Mouse (Mus musculus) left cerebral cortex, postnatal 4 days (tissue): ENCODE measurements at regions not wholly inside any gene's neighbourhood (a gene's known extent, or its start where the extent isn't known, plus 50 kb on each side); places are given as distances from the start of the nearest gene placed in this dataset.

Source experiments
- DNase-seq: peaks from one replicate; pipeline ENCODE4 v3.0.0-alpha.2; 2022
- intact Hi-C: fragments of 180-260 bp; cut with DNase I; formaldehyde crosslinking; loops from one replicate; pipeline ENCODE4 v1.15.1; 2025

DNA sequence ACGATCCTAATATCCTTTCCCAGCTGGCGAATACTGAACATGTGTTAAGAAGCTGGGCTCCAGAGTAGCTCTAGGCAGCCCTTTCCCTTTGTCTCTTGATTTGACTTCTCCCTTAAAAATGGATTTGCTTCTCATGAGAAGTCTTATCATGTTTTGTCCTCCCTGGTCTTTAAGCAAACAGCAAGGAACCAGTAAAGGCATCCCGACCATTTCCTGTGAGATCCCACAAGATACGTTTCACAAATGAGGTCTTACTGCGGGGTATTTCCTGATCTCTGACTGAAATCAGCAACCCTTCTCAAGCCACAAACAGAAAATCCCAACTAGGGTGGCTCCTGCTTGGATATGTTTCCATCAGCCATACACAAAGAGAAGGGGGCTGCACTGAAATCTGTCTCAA lies 130.8 kb upstream of the Pde3a start:
- DNase-seq, result no peak
- intact Hi-C loops, result no loop called here

GRCm38 (mm10) chr6:141126614-141127396 lies 122.3 kb upstream of the Pde3a start:
- intact Hi-C loops, result no loop called here
- no peak for DNase-seq

DNA sequence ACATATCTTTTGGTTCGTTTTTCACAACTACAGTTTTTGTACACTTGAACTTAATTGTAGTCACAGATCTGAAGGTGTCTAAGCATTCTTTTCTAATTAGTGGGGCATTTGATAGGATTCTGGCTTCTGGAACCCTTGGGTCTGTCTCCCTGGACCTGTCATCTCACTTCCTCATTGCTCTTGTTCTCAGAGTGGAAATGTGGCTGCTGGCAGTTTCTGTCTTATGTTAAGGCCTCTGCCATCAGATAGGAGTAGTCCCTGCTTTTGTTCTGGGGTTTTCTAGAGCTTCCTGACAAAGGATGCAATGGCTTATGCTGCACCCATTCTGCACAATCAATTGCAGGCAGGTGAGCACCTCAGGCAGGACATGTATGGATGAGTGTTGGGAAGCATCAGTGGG lies 119.5 kb upstream of the Pde3a start:
- intact Hi-C loops, result no loop called here
- DNase-seq, result no peak

DNA sequence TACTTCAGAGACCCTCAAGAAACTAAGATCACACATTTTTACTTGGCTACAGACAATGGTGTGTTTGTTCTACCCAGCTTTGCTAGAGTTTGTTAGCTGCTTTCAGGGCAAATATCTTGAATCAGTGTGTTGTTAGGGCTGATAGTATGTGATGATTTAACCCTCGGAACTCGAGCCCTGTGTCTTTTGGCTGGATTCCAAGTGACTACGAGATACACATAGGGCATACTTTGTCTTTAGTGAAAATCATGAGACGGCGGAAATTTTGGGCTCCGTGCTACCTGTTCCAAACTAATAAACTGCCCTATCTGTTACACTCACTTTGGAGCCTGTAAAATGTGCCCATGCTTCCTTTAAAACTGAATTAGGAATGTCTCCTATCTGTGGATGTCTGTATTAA lies 114.9 kb upstream of the Pde3a start:
- DNase-seq, result no peak
- intact Hi-C loops, result no loop called here

GRCm38 (mm10) chr6:141136664-141137375 lies 112.2 kb upstream of the Pde3a start:
- DNase-seq, result peak; percentile 12
- intact Hi-C loops, result no loop called here

GRCm38 (mm10) chr6:141141016-141141415 lies 108.1 kb upstream of the Pde3a start:
- intact Hi-C loops, result no loop called here
- no peak for DNase-seq

DNA sequence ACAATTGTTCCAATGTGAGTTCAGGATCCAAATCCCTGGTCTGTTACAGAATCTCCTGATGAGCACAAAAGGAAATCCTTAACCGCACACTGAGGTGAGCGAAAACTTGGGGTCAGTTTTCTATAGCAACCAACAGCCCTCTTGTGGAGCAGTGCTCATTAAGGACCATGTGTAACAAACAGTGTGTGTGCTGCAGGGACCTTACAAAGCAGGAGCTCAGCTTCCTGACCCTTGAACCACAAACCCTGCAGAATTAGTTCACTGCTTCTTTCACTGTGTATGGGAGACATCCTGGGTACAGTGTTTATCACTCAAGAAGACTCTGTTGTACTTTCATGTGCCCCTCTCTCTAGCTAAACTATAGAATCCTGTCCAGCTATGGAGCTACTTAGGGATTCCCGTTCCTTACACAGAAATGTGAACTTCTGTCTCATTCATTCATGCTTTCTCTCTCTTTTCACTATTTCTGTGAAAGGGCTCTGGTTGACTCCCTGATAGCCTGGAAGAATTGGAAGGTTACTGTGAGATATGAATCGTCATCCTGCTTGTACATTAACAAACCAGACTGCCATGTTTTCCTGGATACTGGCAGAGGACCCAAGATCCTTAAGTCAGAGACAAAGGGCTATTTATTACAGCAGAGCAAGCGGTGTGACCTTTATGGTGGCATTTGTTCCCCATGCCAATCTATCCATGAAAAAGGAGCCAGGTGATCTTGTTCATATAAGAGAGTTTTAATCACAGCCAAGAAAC lies 100.5 kb upstream of the Pde3a start:
- DNase-seq, result no peak
- intact Hi-C loops, result no loop called here

DNA sequence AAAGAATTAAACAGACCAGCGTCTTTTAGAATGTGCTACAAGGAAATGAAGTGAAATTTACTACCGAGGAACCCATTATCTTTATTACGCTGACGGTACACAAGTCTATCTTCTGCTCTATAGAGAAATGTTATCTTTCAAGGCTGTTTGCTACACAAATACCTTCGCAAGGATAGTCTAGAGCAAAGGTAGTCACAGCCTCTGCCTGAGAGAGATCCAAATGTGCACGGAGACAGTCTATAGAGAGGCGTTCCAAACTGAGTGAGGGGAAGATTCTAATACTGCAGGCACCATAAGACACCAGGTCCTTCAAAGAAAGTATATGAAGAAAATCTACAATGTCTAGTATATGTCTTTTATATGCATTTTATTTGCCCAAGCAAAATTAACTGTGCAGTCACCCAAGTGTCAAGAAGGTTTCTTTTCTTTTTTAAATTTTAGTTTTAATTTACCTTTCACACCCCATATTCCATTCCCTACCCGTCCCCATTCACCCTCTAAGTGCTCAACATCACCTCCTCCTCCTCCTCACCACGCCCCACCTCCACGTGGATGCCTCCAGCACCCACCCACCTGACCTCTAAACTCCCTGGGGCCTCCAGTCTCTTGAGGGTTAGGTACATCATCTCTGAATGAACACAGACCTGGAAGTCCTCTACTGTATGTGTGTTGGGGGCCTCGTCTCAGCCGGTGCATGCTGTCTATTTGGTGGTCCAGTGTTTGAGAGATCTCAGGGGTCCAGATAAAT lies 99.7 kb upstream of the Pde3a start:
- no peak for DNase-seq
- intact Hi-C loops, result no loop called here

DNA sequence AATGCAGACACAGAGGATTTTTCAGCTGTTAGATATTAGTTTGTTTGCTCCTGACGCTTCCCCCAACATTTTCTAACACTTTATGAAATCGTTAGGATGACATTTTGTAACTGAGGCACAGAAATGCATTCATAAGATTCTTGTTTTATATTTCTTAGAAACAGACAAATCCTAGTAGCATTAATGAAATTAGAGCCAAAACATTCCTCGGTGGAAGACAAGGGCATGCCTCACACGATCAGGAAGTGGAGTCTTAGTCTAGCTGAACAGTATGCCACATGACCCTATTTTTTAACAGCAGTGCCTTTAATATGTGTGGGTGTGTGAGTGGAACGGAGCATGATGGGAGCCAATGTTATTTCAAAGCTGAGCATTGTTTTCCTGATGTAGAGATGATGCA lies 89.7 kb upstream of the Pde3a start:
- no peak for DNase-seq
- intact Hi-C loops, result no loop called here

GRCm38 (mm10) chr6:141161626-141162233 lies 87.3 kb upstream of the Pde3a start:
- intact Hi-C loops, result no loop called here
- DNase-seq, result no peak

DNA sequence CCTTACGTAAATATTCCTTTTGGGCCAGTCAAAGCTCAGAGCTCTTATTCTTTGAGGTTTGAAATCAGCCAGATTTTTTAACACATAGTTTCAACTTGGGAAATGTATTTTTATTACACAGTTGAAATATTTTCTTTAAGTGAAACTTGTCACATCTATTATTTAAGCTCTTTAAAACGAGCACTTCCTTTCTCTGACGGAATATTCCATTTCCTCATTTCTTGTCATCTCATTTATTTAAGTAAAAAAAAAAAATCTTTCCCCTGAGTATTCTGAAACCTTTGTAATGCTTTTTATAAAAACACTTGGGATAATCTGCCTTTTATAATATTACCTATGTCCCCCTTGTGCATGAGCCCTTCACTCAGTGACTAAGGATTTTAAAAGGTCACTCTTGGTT lies 81.8 kb upstream of the Pde3a start:
- DNase-seq, result no peak
- intact Hi-C loops, result no loop called here

- intact Hi-C loops, result no loop called here
- DNase-seq, result no peak
Observed at GRCm38 (mm10) chr6:141168356-141168755, 80.7 kb upstream of the Pde3a start.

DNA sequence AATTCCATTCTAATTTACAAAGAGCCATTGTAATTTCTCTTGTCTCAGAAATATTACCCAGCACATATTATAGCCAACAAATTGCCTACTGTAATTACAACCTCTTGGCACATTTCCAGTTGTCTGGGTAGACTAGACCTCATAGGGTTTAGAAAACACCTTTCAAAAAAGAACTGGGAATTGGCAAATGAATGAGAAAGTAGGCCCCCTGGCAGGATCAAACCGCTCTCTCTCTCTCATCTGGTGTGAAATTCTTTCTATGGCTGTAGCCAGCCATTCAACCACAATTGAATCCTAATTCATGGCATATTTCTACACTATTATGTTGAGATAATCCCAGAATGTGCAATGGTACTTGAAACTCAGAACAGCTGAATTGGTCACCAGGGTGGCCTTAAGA lies 65.3 kb upstream of the Pde3a start:
- intact Hi-C loops, result no loop called here
- no peak for DNase-seq

DNA sequence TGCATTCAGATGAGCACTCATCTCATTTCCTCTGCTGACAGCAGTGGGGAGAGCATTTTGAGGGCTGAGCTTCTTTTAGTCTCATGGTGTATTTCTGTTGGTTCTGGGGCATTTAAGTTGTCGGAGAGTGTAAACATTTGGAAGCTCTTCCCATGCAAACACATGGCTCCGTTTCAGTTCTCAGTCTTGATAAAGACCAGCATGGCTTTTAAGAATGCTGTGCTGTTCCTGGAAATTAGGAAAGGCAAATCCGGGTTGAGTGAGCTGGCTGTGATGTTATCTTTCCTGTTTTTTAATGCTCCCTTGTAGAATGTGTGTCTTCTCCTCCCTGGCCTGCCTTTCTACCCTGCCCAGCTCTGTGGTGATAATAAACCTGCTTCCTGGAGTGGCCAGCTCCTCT lies 61.0 kb upstream of the Pde3a start:
- no peak for DNase-seq
- intact Hi-C loops, result no loop called here

DNA sequence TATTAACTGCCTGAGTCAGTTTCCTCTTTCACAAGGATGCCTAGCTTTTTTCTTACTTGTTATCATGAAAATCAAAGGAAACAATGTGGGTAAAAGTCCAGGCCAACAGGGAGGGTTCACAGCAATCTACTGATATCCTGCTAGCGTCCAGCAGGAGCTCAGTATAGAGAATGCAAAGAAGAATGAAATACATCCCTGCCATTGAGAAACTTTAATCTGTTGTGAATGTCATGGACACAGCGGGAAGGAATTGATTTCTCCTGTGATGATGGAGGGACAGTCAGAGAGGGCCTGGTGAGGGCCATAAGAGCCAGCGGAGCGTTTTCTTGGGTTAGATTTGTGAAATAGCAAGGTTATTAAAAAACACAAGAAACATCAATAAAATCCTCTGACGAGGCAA lies 60.0 kb upstream of the Pde3a start:
- intact Hi-C loops, result no loop called here
- no peak for DNase-seq

GRCm38 (mm10) chr6:141189701-141190100 lies 59.4 kb upstream of the Pde3a start:
- no peak for DNase-seq
- intact Hi-C loops, result no loop called here

- intact Hi-C loops, result no loop called here
- no peak for DNase-seq
Observed at GRCm38 (mm10) chr6:141190383-141190782, 58.7 kb upstream of the Pde3a start.

GRCm38 (mm10) chr6:141197501-141197900 lies 51.6 kb upstream of the Pde3a start:
- intact Hi-C loops, result no loop called here
- DNase-seq, result no peak
